Mouse (Mus musculus) T-helper 2 cell (primary cell): ENCODE data around the gene Hk2.

Experiments used
- in situ Hi-C: fragments of 300-600 bp; cut with MboI, MseI; formaldehyde crosslinking; loops from one replicate; pipeline ENCODE4 v1.15.1; 2025; ENCODE audit warnings: high pct_unique_total_duplicates

The Hk2 gene

DNA sequence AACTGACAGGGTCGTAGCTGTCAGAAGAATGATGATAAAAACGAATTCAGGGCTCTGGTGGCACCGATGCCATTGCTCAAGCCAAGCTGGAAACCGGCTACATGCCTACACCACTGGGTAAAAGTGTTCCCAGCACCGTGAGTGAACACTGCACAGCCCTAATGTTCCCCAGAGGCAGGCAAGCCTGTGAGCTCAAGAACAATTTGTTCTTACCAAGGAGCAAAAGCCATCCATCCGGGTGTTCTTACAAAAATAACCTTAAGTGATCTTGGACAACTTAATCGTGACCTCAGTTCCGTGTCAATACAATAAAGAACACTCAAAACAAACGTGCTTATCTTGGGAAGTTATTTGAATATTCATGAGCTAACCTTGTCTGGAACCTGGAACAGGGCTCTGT is 3.2 kb downstream of the Hk2 start:
- in situ Hi-C loops = loop anchor here (10.0 kb wide), 1 partner anchor 116 kb away; no protein-coding TSS in a partner anchor

DNA sequence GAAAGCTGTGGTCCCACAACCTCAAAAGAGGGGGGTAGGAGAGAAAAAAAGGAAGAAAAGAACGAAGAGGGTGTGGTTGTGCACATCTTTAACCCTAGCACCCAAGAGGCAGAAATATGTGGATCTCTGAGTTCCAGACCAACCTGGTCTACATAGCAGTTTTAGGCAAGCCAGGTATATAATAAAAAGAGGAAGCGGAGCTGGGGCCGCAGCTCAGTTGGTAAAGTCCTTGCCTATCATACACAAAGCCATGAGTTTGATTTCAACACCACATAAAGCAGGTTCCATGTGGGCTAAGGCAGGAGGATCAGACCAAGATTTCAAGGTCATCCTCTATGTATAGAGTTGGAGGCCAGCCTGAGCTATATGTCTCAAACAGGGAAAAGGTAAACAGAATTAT is 4.0 kb downstream of the Hk2 start:
- in situ Hi-C loops = loop anchor here (10.0 kb wide), 1 partner anchor 115 kb away; no protein-coding TSS in a partner anchor

DNA sequence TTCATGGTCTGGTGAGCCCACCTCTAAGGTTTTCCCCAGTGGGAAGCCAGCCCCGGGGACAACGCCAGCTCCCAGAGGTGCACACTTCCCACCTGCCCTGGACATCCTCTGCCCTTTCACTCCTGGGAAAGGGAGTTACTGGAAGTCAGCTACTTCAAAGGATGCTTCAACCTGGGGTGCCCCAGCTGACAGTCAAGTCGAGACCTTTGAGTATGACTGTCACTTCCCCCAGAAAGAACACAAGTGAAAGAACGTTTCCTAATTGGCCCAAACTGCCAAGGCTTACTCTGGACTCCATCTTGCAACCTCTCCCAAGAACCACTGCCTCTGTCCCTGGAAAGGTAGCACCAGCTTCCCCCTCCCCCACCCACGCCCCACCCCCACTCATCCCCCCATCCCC is 4.5 kb downstream of the Hk2 start:
- in situ Hi-C loops = loop anchor here (10.0 kb wide), 1 partner anchor 115 kb away; no protein-coding TSS in a partner anchor

DNA sequence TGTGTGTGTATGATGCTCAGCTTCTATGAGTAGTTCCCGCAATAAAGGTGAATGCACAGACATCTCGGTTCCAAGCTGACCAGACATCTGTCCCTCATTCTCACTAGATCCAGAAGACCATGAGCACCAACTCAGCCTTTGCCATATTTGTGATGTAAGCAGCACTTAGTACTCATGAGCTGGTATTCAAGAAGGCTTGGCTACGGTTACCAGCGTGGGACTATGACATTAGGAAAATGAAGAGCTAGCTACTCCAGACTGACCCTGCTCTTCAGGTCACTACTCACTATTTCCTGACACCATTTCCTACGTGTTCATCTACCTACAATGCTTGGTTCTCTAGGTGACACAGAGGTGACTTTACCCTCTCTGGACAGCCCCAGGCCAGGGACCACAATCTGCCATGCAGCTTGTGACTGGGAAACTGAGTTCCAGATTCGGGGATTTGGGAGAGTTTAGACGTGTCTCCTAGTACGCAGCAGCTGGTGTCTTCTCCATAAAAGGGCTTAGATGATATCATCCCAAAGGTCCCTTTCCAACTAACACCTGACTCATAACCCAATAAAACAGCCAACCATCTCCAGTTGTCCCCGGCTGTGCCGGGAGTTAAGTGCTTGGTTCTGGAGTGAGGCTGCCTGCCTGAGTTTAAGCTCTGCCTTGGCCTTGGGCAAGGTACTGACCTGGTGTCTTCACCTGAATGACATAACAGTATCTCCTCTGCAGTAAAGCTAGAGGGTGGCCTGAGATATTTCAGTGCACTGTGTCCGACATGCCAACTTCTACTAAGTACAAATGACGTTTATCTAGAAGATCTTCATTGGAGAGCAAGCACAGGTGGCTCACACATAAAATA is 6.3 kb downstream of the Hk2 start:
- in situ Hi-C loops = no loop called here

DNA sequence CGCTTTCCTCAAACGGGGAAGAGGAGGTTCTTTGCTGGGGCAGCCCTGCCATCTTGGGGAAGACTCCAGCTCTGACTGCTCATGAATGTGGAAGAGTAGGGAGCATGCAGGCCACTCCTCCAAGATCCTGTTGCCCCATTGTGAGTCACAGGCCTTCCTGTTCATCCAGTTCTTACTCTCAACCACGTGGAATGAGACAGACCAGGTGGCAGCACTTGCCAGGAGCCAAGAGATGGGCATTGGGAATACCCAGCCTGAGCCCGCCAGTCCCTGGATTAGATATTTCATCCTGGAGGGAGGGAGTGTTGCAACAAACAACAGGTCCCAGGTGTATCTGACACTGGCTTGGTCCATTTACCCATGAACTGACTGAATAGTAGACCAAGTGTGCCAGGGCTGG is 7.6 kb downstream of the Hk2 start:
- in situ Hi-C loops = no loop called here

DNA sequence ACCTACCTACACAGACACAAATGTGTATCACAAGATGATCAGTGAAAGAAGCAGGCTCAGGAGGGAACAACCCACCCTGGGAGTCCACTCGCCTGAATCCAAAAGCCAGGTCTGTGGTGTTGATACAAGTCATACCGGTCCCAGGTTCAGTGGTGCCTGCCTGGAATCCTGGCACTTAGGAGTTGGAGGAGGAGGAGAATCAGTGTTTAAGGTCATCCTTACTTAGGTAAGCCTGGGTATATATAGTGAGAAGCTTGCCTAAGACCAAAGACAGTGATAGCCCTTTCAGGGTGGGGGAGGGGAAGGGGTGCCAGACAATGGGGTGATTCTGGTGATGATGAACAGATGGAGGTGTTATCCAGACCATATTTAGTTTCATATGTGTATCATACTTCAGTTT is 9.0 kb downstream of the Hk2 start:
- in situ Hi-C loops = no loop called here

DNA sequence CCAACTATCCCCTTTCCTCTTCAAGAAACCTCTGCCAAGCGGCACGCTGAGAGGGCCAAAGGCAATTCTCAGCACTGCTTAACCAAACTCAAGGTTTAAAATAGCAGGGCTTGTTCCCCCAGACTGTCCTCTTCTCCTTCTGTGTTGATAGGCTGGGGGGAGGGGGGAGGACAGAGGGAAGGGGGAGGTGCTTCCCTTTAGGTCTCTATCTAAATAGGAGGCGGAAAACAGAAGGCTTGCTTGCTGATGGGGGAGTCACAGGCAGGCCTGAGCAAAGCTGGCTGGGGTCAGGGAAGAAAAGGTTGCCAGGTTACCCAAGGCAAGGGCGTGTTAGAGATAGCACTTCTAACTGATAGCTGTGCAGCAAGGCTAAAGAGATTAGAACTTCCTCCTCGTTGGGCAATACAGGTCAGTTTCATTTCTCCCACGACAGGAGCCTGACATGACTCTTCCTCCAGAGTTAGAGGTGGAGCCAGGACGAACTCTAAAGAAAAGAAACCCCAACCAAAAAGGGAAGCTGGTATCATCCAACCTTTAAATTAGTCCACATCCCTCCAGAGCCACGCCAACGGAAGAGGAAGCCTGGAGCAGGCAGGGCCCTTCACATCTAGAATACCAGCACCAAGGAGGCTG is 10.3 kb downstream of the Hk2 start:
- in situ Hi-C loops = no loop called here

DNA sequence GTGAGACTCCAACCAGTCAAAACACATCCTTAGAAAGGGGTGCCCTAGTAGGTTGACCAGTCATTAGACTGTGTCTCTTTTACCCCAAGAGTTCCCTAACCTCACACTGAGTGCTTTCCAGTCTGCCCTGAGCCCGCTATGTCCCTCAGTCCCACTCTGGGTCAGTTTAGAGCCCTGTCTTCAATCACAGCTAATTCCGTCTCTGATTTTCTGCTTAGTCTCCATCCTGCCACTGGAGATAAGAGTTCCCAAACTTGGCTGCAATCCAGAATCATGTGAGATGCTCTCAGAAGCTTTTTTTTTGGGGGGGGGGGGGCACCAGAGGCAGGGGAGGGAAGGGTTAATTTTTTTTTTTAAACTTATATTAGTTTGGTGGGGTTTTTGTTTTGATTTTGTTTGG is 11.5 kb downstream of the Hk2 start:
- in situ Hi-C loops = no loop called here

DNA sequence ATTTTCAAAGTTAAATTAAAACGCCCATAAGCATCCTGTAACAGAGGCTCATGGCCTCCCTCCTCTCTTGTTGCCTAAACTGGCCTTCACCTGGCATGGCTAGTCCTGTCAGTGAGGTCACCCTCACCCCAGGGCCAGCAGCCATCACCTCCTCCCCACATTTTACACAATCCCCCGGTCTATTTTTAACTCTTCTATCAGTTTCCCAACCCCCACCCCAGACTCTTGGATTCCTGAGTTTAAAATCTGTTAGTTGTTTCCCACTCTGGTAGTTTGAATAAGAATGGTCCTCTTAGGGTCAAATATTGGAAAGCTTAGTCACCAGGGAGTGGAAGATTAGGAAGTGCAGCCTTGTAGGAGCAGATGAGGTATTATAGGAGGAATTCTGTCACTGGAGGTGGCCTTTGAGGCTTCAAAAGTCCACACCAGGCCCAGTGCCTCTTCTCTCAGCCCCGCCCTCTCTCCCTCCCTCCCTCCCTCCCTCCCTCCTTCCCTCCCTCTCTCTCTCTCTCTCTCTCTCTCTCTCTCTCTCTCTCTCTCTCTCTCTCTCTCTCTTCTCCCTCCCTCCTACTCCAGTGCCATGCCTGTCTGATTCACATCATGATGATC is 13.4 kb downstream of the Hk2 start:
- in situ Hi-C loops = no loop called here

DNA sequence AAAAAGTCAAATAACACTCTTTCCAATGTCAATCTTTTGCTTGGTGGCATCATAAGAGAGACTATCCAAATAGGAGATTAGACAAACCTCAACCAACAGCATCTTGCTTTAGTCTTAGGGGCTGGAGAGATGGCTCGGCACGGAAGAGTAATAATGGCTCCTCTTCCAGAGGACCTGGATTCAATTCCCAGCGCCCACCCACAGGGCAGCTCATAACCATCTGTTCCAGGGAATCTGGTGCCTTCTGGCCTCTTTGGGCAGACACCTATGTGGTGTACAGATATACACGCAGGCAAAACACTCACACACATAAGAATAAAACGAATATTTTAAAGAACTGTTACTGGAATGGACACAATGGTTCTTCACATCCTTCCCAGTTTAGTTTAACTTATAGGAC is 15.0 kb downstream of the Hk2 start:
- in situ Hi-C loops = no loop called here

DNA sequence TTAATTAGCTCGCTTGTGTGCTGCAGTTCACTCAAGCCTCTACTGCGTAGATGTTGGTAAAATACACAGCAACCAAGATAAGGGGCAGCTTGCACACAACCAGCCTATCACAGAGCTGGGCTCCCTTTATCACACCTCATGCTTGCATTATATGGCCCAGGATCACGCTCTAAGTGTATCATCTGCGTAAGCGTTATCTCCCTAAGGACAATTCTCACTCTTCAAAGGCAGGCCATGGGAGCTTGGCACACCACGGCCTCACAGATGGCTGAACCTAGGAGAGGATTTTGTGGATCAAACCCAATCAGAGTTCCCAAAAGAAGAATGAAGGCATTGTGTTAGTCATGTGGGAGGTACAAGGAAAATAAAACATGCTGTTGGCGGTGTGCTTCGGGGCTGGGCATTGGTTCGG is 17.4 kb downstream of the Hk2 start:
- in situ Hi-C loops = no loop called here

DNA sequence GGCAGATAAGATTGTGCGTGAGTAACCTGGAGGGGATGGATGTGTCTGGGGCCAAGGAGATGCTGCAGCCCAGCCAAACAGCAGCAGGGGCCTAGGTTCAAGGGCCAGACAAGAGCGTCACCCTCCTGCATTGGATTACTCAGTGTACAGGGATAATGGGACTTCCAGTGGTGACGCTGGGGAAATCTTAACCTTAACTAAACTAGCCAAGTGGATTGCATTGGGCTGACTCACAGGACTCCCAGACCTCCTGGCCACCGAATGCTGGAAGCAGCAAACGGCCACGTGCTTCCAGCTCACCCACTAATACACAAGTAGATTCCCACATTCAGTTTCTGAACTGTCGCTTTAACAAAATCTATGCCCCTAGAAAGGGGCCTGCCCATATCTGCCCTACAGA is 18.0 kb downstream of the Hk2 start:
- in situ Hi-C loops = no loop called here

DNA sequence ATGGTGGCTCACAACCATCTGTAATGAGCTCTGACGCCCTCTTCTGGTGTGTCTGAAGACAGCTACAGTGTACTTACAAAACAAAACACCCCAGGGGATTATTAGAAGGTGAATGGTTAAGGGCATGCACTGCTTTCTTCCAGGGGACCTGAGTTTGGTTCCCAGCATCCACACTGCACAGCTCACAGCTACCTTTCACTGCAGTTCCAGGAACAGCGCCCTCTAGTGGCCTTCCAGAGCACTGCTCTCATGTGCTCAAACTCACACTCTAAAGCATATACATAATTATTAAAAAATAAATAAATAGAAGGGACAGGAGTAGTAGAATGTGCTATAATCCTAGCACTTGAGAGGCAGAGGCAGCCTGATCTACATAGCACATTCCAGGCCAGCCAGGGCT is 18.9 kb downstream of the Hk2 start:
- in situ Hi-C loops = no loop called here

DNA sequence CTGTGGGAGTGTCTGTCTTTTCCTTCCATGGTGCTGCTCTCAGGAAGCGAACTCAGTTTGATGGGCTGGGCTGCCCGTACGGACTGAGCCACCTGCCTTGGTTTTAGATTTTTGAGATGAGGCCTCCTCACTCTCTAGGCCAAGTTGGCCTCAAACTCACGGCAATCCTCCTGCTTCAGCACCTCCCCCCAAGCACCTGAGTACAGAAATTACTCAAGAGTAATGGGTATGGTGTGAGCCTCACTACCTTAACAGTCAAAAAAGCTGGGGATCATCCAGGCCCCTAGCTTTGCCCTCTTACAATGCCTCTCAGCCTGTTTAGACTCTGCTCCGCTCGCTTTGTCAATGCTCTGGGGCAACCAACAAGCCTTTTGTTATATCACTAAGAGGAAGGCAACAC is 19.5 kb downstream of the Hk2 start:
- in situ Hi-C loops = no loop called here

DNA sequence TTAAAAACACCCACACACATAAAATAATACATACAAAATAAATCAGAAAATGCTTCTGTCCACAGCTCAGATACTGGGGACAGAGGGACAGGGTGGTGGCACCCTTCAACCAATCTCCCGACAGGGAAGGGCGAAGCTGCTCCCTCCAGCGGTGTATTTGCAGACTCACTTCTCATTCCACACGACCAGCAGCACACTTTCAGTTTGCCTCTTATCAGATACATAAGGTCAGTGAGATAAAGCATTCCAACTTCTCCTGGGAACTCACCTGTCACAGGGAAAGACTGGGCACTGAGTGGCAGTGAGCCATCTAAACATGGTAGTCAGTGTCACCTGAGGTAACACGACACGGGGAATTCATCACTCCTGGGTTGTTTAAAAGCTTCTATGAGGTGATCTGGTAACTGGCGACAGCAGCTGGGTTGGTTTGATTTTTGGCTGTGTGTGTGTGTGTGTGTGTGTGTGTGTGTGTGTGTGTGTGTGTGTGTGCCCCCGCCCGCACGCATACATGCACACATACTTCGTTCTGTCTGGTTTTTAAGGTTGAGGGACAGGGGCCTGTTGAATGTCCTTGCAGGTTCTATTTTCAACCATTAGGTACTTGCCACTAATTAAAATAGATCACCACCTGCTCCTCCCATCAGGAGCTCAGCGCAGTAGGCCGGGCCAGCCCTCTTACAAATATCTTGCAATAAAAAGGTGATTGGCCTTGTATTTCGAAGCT is 20.5 kb downstream of the Hk2 start:
- in situ Hi-C loops = no loop called here

DNA sequence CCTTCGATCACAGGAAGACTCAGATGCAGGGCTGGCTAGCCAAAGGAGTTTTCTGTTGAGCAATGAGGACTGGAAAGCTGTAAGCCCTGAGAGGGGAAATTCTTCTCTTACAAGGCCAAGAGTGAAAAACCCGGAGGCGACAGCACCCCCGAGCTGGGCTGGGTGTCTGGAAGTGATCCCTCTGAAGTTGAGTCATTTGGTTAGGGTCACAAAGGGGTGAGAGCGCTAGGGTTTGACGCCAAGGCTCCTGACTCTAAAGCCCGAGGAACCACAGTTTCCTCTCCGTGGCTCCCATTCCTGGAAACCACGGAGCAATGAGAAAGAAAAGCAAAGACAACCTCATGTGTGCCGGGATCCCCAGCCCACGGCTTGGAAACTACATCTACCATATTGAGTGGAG is 21.2 kb downstream of the Hk2 start:
- in situ Hi-C loops = no loop called here

DNA sequence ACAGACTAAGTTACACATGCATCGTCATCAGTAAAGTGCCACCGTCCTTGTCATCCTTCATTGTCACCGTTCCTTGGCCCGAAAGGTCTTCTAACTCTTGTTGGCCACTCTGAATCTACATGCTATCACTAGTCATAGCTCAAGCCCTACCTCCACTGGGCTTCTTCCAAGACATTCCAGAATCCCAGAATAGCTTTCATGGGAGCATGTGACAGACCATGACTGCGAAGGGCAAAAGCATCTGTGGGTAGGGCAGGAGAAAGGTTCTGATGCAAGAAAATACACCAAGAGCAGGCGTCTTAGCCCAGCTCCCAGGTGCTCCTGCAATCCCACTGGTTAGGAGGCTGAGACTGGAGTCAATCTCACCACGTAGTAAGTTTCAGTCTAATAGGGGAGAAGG is 22.5 kb downstream of the Hk2 start:
- in situ Hi-C loops = no loop called here

DNA sequence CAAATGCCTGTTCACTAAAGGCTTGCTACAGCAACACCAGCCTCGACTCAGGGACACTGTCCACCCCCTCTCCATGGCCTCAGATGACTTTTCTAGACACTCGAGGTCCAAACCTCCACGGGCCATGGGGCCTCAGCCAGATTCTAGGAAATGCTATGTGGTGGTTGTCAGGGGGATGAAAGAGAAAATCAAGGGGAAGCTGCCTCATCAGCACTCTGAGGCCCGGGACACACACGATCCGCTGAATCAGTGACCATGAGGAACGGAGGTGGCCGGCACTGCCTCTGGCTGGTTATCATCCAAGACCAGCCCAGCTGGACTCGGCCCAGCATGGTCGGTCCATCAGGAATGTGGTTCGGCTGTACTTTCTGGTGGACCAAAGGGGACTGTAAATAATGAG is 23.2 kb downstream of the Hk2 start:
- in situ Hi-C loops = no loop called here

DNA sequence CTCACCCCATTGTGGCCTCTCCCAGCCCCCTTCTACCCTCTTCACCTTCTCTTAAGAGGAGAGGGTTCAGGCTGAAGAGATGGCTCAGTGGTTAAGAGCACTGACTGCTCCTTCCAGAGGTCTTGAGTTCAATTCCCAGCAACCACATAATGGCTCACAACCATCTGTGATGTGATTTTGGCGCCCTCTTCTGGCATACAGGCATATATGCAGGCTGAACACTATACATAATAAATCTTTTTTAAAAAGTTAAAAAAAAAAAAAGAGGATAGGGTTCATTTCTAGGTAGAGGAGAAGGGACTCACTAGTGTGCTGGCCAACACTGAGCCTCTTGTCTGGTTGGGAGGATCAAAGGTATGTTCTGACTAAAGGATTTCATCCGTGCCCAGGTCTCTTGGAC is 24.2 kb downstream of the Hk2 start:
- in situ Hi-C loops = no loop called here

DNA sequence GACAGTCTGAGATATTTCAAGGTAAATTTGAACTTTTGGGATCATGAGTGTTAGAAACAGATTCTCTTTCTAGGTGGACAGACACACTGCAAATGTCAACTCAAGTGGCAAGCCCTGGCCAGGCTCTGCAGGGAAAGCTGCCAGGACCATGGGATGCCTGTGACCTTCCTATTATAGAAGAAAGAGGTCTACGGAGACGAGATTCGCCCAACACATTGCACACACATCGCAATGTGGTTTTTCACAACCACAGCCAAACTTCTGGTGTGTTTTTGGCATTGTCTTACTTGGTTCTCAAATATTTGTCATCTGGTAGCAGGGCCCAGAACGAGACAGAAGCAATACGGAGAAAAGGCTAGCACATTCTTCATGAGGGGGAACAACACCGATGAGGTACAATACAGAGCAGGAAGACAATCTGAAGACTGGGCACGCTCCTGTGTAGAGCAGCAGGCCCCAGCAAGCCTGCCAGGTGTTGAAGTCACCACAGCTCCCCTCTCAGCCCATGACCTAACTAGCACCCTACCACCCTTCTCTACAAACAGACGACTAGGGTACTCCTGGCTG is 26.1 kb downstream of the Hk2 start:
- in situ Hi-C loops = no loop called here

DNA sequence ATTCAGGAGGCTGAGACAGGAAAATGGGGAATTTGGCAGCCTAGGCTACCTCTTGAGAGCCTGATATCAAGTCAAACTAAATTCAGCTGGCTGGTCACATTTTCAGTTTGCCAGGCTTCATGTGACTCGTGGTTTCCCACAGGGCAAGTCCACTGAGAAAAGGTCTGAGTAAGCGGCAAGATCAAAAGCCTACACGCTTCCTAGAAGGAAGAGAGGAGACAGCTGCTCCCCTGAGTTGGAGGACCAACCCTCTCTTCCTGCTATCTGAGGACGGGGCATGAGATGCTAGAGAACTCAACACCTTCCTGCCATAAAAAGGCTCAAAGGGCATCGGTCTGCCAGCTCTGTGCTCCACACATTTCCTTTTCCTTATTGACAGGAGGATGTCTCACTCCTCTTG is 27.2 kb downstream of the Hk2 start:
- in situ Hi-C loops = no loop called here

DNA sequence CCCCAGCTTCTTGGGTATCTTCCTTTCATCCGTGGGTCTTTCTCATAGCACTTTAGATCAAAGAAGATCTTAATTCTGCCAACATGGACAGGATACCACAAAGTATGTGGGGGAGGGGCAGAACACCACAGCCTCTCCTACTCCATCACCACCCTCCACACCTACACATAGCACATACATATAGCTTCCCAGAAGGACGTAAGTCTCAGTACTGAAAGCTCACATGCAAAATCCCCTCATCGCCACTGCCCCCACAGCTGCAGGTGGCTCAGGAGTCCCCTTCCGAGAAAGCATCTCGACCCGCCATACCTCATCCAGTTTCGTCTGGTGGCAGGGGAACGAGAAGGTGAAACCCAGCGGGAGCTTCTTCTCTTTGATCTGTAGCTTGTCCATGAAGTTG is 29.7 kb downstream of the Hk2 start:
- in situ Hi-C loops = loop anchor here (5.0 kb wide), 1 partner anchor 33 kb away; no protein-coding TSS in a partner anchor
